Mouse (Mus musculus) small intestine, adult 10 weeks (tissue): ENCODE data around the gene Kifc5b. TPM values are rescaled to one million over a fixed set of nuclear protein-coding genes. Genes with fewer than 3 reads are reported as not detected.

Experiments used
- polyA plus RNA-seq: library from polyadenylated mRNA; stranded (reverse); fragments of 350-450 nt; fragmentation: Illumina TruSeq; extraction: RNeasy Lipid Tissue Mini Kit (QIAGEN cat#74804); gene quantifications from one replicate; pipeline ENCODE4 v1.2.3, GENCODE M21; 2014; ENCODE audit warnings: low replicate concordance

Gene Kifc5b
- not detected for polyA plus RNA-seq

GRCm38 (mm10) chr17:26916711-26917482 is at the start of gene Kifc5b:
TSS of gene Kifc5b (plus strand) at chr17:26917091.

DNA sequence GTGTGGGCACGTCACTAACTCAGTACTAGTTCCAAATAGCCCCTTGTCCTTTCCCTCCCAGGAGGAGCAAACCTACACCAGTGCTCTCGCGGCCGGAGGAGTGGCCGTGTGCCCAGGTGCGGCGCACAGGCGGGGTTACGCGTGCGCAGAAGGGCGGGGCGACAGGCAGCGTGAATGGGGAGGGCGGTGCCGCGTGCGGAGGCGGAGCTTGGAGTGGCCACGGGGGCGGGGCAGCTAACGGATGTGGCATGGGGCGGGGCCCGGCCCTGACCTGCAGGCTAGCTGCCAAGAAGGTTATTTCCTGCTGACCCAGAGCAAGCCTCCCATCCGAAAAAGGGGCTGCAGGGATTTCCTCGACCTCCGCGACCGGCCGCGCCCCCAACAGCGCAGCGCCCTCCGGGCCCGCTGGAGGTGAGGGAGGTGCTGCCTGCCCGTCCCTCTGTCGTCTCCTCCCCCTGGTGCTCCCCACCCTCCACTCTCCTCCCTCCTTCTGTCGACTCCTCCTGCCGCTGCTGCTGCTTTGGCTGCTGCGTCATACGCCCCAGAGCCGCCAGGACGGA is 16.0 kb downstream of the Kifc5b start, which contains the start of gene Phf1:
Gene Phf1 (plus strand): TSS at position 214 of the 560 bp plus-strand sequence.

DNA sequence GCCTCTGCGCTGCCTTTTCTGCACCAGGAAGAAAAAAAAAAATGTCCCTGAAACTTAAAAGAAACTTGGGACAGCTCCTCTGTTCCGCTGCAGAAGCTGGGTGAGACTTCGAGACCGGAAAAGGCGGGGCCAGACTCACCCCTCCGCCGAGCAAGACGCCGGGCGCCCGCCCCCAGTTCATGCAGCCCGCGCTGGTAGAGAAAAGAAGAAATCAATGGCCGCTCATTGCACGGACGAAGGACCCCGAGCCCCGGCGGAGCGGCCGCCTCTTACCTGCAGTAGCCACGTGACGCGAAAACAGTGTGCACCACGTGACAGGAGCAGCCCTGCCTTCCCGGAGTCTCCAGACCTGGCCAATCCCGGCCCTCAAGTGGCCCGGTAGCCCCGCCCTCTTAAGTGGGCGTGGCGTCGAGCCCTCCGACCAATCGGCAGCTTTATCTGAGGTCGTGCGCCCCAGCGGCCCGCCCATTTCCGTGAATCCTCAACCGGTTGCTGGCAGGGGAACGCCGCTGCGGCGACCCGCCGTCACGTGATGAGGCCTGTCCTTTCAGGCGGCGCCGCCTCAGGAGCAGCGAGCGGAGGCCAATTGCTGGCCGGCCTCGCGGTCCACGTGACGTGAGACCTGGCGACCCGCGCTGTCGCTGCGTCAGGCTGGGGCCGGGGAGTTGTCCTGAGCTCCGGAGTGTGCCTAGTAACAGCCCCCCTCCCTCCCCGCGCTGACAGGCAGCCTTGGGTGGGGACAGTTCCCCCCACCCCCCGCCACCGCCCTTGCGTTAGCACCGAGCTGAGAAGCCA is 22.5 kb downstream of the Kifc5b start, which contains the start of gene Cuta:
Gene Cuta (minus strand): TSS at position 392 of the 795 bp plus-strand sequence.

GRCm38 (mm10) chr17:26941031-26941789 is 24.3 kb downstream of the Kifc5b start, which contains the start of gene Syngap1:
TSS of gene Syngap1 (plus strand) at chr17:26941253.

GRCm38 (mm10) chr17:26972703-26973574 is 56.0 kb downstream of the Kifc5b start, which contains the start of gene Zbtb9:
TSS of gene Zbtb9 (plus strand) at chr17:26973167.

Other genes with a start within 250 kb of the Kifc5b start
- gene Crebrf, start 201.4 kb upstream of the Kifc5b start, polyA plus RNA-seq = 52.1 TPM
- gene Bnip1, start 136.0 kb upstream of the Kifc5b start, polyA plus RNA-seq = 17.1 TPM
- gene Nkx2-5, start 72.1 kb upstream of the Kifc5b start, polyA plus RNA-seq = not detected
- 1.7 TPM for gene Phf1, start 16.0 kb downstream of the Kifc5b start, polyA plus RNA-seq
- gene Cuta, start 22.5 kb downstream of the Kifc5b start, polyA plus RNA-seq = 11.6 TPM
- gene Syngap1, start 24.2 kb downstream of the Kifc5b start, polyA plus RNA-seq = 0.33 TPM
- gene Zbtb9, start 56.1 kb downstream of the Kifc5b start, polyA plus RNA-seq = 11.7 TPM
- 2.3 TPM for gene Bak1, start 111.9 kb downstream of the Kifc5b start, polyA plus RNA-seq
- gene Itpr3, start 140.2 kb downstream of the Kifc5b start, polyA plus RNA-seq = 1.2 TPM
- gene Uqcc2, start 216.8 kb downstream of the Kifc5b start, polyA plus RNA-seq = 2.1 TPM